Mouse (Mus musculus): ENCODE results near the gene Myo10.

Myo10 gene

GRCm38 (mm10) chr15:25682953-25683507, 60.7 kb downstream of the Myo10 start:
- in situ Hi-C loops (cut with MboI; ENCODE audit: unreplicated experiment in 2 of 2), result loop anchor here in 1 of 2 experiments (5.0 kb wide), 1 partner anchor 61 kb away; the partner anchor contains the start of gene Myo10

- in situ Hi-C loops (cut with MboI; ENCODE audit: unreplicated experiment in 2 of 2), result no loop called here
Measured at GRCm38 (mm10) chr15:25685186-25685585, 62.9 kb downstream of the Myo10 start.

- in situ Hi-C loops (cut with MboI; ENCODE audit: unreplicated experiment in 2 of 2), result no loop called here
Measured at GRCm38 (mm10) chr15:25688424-25689283, 66.3 kb downstream of the Myo10 start.

DNA sequence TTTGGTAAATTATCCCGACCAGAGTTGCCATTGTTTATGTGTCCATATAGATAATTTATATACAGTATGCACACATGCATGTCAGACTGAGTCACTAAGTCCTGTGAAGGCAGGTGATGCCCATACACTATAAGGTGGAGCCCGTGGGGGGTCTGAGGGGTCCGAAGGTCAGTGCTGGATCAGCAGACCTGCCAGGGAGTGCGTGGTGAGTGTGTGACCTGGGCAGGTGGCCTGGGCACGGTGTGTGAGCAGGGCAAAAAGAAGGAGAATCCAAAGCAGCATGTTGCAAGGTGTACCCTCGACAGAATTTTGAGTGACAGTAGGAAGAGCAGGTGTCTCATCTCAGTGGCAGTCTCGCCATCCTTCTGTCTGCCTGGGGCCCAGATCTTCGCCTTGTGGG, 67.2 kb downstream of the Myo10 start:
- in situ Hi-C loops (cut with MboI; ENCODE audit: unreplicated experiment in 2 of 2), result no loop called here

DNA sequence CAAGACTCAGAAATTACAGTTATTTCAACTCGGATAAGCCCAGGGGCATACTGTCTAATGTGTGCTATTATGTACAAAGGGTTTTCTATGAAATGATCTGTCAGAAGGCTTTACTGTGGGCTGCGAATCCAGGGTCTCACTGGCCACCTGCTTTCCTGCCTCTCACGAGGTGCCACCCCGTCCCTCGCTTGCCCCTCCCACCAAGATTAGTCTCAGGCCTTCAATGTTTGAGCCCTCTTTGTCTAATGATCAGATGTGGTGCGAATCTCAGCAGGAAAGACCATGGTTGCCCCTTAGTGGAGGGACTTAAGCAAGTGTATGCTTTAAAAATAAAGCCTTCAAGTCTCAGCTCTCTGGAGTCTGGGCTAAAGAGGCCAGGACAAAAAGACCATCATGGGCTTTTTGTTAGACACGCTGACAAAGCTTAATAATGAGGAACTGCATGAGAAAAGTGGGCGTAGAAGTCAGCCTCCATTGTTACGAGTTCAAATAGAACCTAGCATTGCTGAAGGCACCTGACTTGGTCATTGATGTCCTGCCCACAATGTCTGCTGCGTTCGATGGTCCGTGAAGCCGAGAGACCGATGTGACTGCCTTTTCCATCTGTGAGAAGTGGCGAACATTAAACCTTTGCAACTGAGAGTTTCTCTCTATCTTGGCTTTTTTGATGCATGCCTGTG, 67.9 kb downstream of the Myo10 start:
- in situ Hi-C loops (cut with MboI; ENCODE audit: unreplicated experiment in 2 of 2), result no loop called here

- in situ Hi-C loops (cut with MboI; ENCODE audit: unreplicated experiment in 2 of 2), result no loop called here
Measured at GRCm38 (mm10) chr15:25690746-25691105, 68.4 kb downstream of the Myo10 start.

GRCm38 (mm10) chr15:25692254-25692950, 70.1 kb downstream of the Myo10 start:
- in situ Hi-C loops (cut with MboI; ENCODE audit: unreplicated experiment in 2 of 2), result no loop called here

GRCm38 (mm10) chr15:25693708-25694107, 71.4 kb downstream of the Myo10 start:
- in situ Hi-C loops (cut with MboI; ENCODE audit: unreplicated experiment in 2 of 2), result no loop called here

GRCm38 (mm10) chr15:25694749-25695148, 72.4 kb downstream of the Myo10 start:
- in situ Hi-C loops (cut with MboI; ENCODE audit: unreplicated experiment in 2 of 2), result no loop called here

- in situ Hi-C loops (cut with MboI; ENCODE audit: unreplicated experiment in 2 of 2), result no loop called here
Measured at GRCm38 (mm10) chr15:25695253-25695652, 72.9 kb downstream of the Myo10 start.

DNA sequence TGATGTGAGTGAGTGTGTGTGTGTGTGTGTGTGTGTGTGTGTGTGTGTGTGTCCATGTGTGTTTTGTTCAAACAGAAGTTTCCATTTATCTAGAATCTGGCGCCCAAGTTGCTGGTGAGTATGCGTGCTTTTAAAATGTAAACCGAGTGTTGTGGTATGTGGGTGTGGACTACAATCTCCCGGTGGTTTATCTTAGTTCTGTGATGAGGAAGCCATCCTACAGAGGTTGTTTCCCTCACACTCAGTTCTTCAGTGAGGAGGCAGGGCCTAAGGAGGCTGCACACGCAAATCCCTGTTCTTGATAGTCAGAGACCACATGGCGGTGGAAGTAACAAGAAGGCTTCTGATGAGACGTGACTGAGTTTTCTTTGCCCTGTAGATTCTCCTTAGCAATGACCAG, 73.6 kb downstream of the Myo10 start:
- in situ Hi-C loops (cut with MboI; ENCODE audit: unreplicated experiment in 2 of 2), result no loop called here

GRCm38 (mm10) chr15:25696660-25697059, 74.3 kb downstream of the Myo10 start:
- in situ Hi-C loops (cut with MboI; ENCODE audit: unreplicated experiment in 2 of 2), result no loop called here

- in situ Hi-C loops (cut with MboI; ENCODE audit: unreplicated experiment in 2 of 2), result no loop called here
Measured at GRCm38 (mm10) chr15:25699032-25699557, 76.8 kb downstream of the Myo10 start.

DNA sequence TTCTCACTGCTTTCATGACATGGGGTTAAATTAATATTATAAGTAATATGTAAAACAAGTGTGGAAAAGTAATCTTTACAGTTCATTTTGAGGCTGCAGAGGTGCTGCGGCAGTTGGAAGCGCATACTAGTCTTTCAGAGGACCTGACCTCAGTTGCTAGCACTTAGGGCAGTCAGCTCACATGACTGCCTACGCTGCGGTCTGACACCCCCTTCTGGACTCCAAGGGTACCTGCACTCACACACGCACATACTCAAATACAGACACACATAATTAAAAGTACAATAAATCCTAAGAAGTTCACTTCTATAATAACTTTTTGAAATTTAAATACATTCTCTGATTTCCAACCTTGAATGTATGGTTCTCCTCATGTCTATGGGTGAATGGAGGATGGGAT, 80.3 kb downstream of the Myo10 start:
- in situ Hi-C loops (cut with MboI; ENCODE audit: unreplicated experiment in 2 of 2), result no loop called here

DNA sequence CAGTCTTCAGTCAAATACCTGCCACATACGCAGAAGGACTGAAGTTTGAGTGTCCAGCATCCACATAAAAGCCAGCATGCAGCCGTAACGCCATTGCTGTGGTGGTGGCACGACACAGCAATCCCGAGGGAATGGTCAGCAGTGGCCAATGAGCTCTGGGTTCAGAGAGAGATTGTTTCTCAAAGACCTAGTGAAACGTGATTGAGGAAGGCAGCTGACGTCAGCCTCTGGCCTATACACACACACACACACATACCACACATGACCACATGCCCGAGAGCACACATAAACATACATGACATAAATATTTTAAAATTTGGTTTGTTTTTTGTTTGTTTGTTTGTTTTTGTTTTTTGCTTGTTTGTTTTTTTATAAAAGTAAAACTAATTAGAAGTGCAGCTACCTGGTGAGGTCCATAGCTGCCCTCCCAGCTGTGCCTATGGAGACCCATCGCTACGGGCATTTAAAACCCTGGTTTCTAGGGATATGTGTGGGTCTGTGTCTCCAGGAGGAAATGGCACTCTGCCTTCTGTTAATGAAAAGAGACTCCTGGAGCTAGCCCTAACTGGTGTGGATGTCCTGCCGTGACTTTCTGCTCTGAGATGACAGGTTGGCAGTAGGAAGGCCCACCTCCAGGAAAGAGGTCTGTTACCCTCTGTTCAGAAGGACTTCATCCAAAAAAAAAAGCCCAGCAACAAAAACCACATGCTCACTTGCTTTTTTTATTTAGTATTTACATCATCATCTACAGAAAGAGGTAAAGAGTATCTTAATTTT, 82.7 kb downstream of the Myo10 start:
- in situ Hi-C loops (cut with MboI; ENCODE audit: unreplicated experiment in 2 of 2), result no loop called here

DNA sequence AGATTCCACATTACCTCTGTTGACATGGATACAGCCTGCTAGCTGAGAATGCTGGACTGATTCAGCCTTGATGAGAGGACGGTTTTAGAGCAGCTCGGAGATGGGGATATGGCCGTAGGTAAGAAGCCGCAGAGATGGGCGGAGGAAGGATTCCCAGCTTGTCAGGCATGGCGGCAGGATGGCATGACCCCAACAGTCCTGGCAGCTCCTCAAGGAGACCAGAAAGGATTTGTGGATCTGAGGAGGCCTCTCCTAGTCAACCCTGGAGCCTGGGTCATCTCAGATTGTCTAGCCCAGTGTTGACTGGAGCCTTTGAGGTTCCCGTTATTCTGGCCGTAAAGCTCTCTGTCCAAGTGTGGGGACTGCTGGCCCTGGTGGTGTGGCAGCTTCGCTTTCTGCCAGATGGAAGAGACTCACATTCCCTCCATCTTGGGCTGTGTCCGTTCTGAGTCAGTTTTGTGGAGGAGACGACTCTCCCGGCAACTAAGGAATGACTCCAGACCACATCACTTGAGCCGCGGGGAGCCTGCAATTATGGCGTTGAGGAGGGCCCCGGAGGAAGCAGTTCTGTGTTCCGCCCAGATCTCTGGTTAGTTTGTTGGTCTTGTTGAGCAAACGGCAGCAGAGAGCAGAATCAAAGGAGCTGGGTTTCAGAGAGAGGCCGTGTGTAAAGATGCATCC, 84.7 kb downstream of the Myo10 start:
- in situ Hi-C loops (cut with MboI; ENCODE audit: unreplicated experiment in 2 of 2), result no loop called here

GRCm38 (mm10) chr15:25707891-25708290, 85.6 kb downstream of the Myo10 start:
- in situ Hi-C loops (cut with MboI; ENCODE audit: unreplicated experiment in 2 of 2), result no loop called here

DNA sequence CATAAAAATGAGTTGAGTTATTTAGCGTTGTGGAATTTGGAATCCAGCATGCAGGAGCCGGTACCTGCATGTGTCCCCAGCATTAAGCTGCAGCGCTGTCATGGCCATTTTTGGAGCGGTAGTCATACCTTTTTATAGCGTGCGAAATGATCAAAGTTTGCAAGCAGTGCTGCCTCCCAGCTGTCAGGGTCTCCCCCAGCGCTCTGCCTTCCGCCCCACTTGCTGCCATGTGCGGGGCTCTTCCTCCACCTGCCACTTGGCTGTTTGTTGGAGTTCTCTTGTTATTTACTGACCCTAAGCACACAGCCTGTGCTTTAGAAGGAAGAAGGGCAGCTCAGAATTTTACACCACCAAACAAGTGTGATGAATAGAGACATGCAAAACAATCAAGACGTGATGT, 88.6 kb downstream of the Myo10 start:
- in situ Hi-C loops (cut with MboI; ENCODE audit: unreplicated experiment in 2 of 2), result loop anchor here in 1 of 2 experiments (10.0 kb wide), 2 partner anchors 86 to 1116 kb away; partner anchors contain the start of gene Myo10

DNA sequence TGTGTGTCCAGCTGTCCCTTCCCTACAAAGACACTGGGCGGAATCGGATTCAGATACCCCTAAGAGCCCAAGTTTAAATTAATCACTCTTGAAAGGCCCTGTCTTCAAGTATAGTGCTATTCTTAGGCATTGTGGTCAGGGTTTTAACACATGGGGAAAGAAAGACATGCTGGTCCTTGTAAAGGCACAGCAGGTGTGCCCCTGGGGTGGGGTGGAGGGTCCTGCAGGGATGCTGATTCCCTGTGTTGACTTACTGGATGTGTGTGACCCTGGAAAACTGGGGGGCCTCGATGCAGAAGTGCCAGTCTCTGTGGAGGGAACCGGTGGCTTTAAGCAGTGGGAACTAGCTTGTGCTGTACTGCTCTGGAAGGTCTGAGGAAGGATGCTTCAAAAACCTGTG, 90.6 kb downstream of the Myo10 start:
- in situ Hi-C loops (cut with MboI; ENCODE audit: unreplicated experiment in 2 of 2), result loop anchor here in 1 of 2 experiments (10.0 kb wide), 2 partner anchors 88 to 1118 kb away; partner anchors contain the start of gene Myo10
